Comparison of ENCODE assay signal across 7 mouse cellular contexts in the genomic region with DNA sequence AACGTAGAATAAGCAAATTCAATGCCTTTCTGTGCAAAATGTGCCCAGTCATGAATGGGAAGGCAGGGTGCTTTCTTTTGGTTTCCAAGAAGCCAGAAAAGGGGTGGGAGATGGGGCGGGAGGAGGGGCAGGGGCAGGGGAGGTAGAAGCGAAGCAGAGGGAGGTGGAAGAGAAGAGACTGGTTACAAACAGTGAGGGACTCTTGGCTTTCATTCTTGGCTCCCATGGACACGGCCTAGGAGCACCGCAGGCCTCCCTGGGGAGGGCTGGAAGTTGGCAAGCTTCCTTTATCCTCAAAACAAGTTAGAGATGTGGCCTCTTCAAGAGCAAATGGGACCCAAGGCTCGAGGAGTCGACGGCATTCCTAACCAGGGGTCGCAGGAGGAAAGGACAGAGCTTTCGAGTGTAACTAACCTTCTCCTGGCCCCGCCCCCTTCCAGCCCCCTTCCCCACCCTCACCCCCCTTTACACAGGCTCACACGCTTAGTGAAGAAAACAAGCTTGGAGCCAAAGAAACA. TPM values are rescaled to one million over a fixed set of nuclear protein-coding genes. Genes with fewer than 3 reads are reported as not detected.
A peak's percentile ranks its signal among the peaks of the same experiment; 100 is the strongest.
DNase-seq lines count a peak whose midpoint lies in the region; ATAC-seq and TF ChIP-seq lines count a peak whose summit lies in the region.

A gene (plus strand): TSS at position 195 of the 518 bp plus-strand sequence.

- H3K4me2 ChIP-seq in heart, embryonic 12.5 days, result peak within 1 kb of the TSS; percentile 34
- H3K4me2 ChIP-seq in kidney, embryonic 14.5 days (replicated peaks; ENCODE audit: low read depth, low read length), result peak within 1 kb of the TSS; percentile 27
- H3K4me2 ChIP-seq in limb, embryonic 14.5 days (replicated peaks; ENCODE audit: low read depth, low read length, severe bottlenecking), result peak within 1 kb of the TSS; percentile 37; the same call in 1 of the 2 replicates

- no peak for TF ChIP-seq CTCF in thymus, adult 2 months (IDR thresholded peaks at IDR 0.05; ENCODE audit: borderline replicate concordance, control insufficient read depth, extremely low read depth, insufficient read depth, low read length, poor library complexity)

- peak; percentile 11 for DNase-seq in ZHBTc4 (ENCODE audit: low read depth, low spot score)
- DNase-seq in cerebellum, adult 9-11 months, result peak; percentile 36
- DNase-seq in limb, embryonic 14.5 days (ENCODE audit: low spot score), result no peak
- DNase-seq in thymus, adult 2 months, result no peak
- no peak for DNase-seq in thymus, postnatal 14 days

- H3K9me3 ChIP-seq in heart, embryonic 12.5 days (replicated peaks), result no peaks in the 10 kb centered on the region
- no peaks in the 10 kb centered on the region for H3K9me3 ChIP-seq in kidney, embryonic 14.5 days (ENCODE audit: control insufficient read depth, low read length)
- H3K9me3 ChIP-seq in limb, embryonic 14.5 days (ENCODE audit: control insufficient read depth, low read length), result no peaks in the 10 kb centered on the region

- TF ChIP-seq POLR2A in limb, embryonic 14.5 days (IDR thresholded peaks at IDR 0.05; ENCODE audit: borderline replicate concordance, extremely low read depth, insufficient read depth, insufficient read length), result no peak
- TF ChIP-seq POLR2A in thymus, adult 2 months (IDR thresholded peaks at IDR 0.05; ENCODE audit: control insufficient read depth, extremely low read depth, insufficient read depth, low read length, poor library complexity), result no peak

- H3K27ac ChIP-seq in heart, embryonic 12.5 days (ENCODE audit: poor library complexity, severe bottlenecking), result no peak within 1 kb of the TSS
- H3K27ac ChIP-seq in kidney, embryonic 14.5 days (ENCODE audit: low read depth, low read length), result no peak within 1 kb of the TSS
- no peak within 1 kb of the TSS for H3K27ac ChIP-seq in limb, embryonic 14.5 days (replicated peaks; ENCODE audit: low read depth, low read length)
- no peak within 1 kb of the TSS for H3K27ac ChIP-seq in thymus, adult 2 months (ENCODE audit: control insufficient read depth, insufficient read depth, low read length)

- H3K4me3 ChIP-seq in heart, embryonic 12.5 days, result no peak within 1 kb of the TSS
- peak within 1 kb of the TSS; percentile 4; the same call in 1 of the 2 replicates for H3K4me3 ChIP-seq in kidney, embryonic 14.5 days (ENCODE audit: low read length)
- no peak within 1 kb of the TSS; the same call in 1 of the 2 replicates for H3K4me3 ChIP-seq in limb, embryonic 14.5 days (replicated peaks; ENCODE audit: low read length)
- H3K4me3 ChIP-seq in thymus, adult 2 months (ENCODE audit: control insufficient read depth, insufficient read depth, low read length), result no peak within 1 kb of the TSS

- 22% methylated on average over 12 of the region's 12 CpGs for WGBS in heart, embryonic 12.5 days
- 21% methylated on average over 12 of the region's 12 CpGs for WGBS in kidney, embryonic 14.5 days
- 24% methylated on average over 12 of the region's 12 CpGs for WGBS in limb, embryonic 14.5 days
- WGBS in thymus, adult 2 months, result 37% methylated on average over 12 of the region's 12 CpGs

- no peak within 1 kb of the TSS for H3K9ac ChIP-seq in heart, embryonic 12.5 days
- no peak within 1 kb of the TSS for H3K9ac ChIP-seq in kidney, embryonic 14.5 days (ENCODE audit: low read depth, low read length)
- 0 out of 2 replicates have a peak within 1 kb of the TSS, but pooled peaks have one; percentile 16 for H3K9ac ChIP-seq in limb, embryonic 14.5 days (ENCODE audit: low read depth, low read length, severe bottlenecking)

- no peaks in the 10 kb centered on the region for H3K27me3 ChIP-seq in heart, embryonic 12.5 days (replicated peaks)
- no peaks in the 10 kb centered on the region; the same call in 1 of the 2 replicates for H3K27me3 ChIP-seq in kidney, embryonic 14.5 days (ENCODE audit: control insufficient read depth, insufficient read depth, low read length)
- no peaks in the 10 kb centered on the region for H3K27me3 ChIP-seq in limb, embryonic 14.5 days (ENCODE audit: control insufficient read depth, insufficient read depth, low read length)
- H3K27me3 ChIP-seq in thymus, adult 2 months (ENCODE audit: control insufficient read depth, insufficient read depth, low read length), result no peaks in the 10 kb centered on the region; the same call in 1 of the 2 replicates

- ATAC-seq in heart, embryonic 12.5 days (ENCODE audit: insufficient number of reproducible peaks, low FRiP score), result no peak
- ATAC-seq in kidney, embryonic 14.5 days (ENCODE audit: low FRiP score, low TSS enrichment), result no peak
- ATAC-seq in limb, embryonic 14.5 days (ENCODE audit: low FRiP score, low read depth), result no peak

- H3K4me1 ChIP-seq in heart, embryonic 12.5 days (replicated peaks), result no peaks in the 10 kb centered on the region
- H3K4me1 ChIP-seq in kidney, embryonic 14.5 days (ENCODE audit: control insufficient read depth, insufficient read depth, low read length), result no peaks in the 10 kb centered on the region
- H3K4me1 ChIP-seq in limb, embryonic 14.5 days (ENCODE audit: control insufficient read depth, insufficient read depth, low read length), result no peaks in the 10 kb centered on the region
- no peaks in the 10 kb centered on the region for H3K4me1 ChIP-seq in thymus, adult 2 months (replicated peaks; ENCODE audit: control insufficient read depth, insufficient read depth, low read length)

- no peaks in the 10 kb centered on the region for H3K36me3 ChIP-seq in heart, embryonic 12.5 days
- no peaks in the 10 kb centered on the region for H3K36me3 ChIP-seq in kidney, embryonic 14.5 days (ENCODE audit: control insufficient read depth, insufficient read depth, low read length)
- no peaks in the 10 kb centered on the region for H3K36me3 ChIP-seq in limb, embryonic 14.5 days (ENCODE audit: control insufficient read depth, insufficient read depth, low read length)
- no peaks in the 10 kb centered on the region for H3K36me3 ChIP-seq in thymus, adult 2 months (ENCODE audit: control insufficient read depth, insufficient read depth, low read length)

RNA-seq across cellular contexts. Expression of the gene that starts here (rescaled TPM):
- polyA plus RNA-seq in heart, embryonic 12.5 days (2016; fragmentation: Nextera tagmentation; extraction: Ambion mirVana), result not detected in 2 replicates
- polyA plus RNA-seq in kidney, embryonic 14.5 days (2014; fragmentation: Nextera tagmentation; extraction: Ambion mirVana), result 0.21 TPM in 1 of 2 replicates, not detected in the other
- polyA plus RNA-seq in limb, embryonic 14.5 days (2012; rRNA removed), result 0.20 and 0.24 TPM in 2 replicates
- polyA plus RNA-seq in limb, embryonic 14.5 days (2014; fragmentation: Nextera tagmentation; extraction: Ambion mirVana), result 0.28 TPM in 1 of 2 replicates, not detected in the other
- polyA plus RNA-seq in thymus, adult 2 months (2012; rRNA removed), result 0.23 and 0.43 TPM in 2 replicates

Comparison
In these comparisons a context has a peak if more than half of its experiments do, and no peak if none do; other contexts are left out.
1. DNase-seq: peak in ZHBTc4 (single experiment) and cerebellum, adult 9-11 months (single experiment); none in limb, embryonic 14.5 days (single experiment), thymus, adult 2 months (single experiment) and thymus, postnatal 14 days (single experiment).
2. Peak in every context shown above with its lines, with median percentiles within 50 percentile points of each other: H3K4me2 ChIP-seq.